Mouse (Mus musculus) heart, adult 18-20 months (tissue): ENCODE data around the gene Olfr1232. TPM values are rescaled to one million over a fixed set of nuclear protein-coding genes. Genes with fewer than 3 reads are reported as not detected.

Experiments used
- DNase-seq, 2 experiments: peaks; one replicate each; pipeline ENCODE4 v3.0.0; 2021 to 2022; ENCODE audit warnings: mixed read lengths in 1 of 2
- long read RNA-seq, 2 experiments: library from polyadenylated mRNA; stranded (forward); transcript quantifications; one replicate each; pipeline ENCODE4 v2.0.0; 2021
- total RNA-seq, 2 experiments: library from RNA; stranded (reverse); gene quantifications; 2 replicates each; pipeline ENCODE4 v1.2.3; 2021

The Olfr1232 gene
- not detected for total RNA-seq
- long read RNA-seq, experiment 1: 0 reads
- long read RNA-seq, experiment 2: 0 reads

DNA sequence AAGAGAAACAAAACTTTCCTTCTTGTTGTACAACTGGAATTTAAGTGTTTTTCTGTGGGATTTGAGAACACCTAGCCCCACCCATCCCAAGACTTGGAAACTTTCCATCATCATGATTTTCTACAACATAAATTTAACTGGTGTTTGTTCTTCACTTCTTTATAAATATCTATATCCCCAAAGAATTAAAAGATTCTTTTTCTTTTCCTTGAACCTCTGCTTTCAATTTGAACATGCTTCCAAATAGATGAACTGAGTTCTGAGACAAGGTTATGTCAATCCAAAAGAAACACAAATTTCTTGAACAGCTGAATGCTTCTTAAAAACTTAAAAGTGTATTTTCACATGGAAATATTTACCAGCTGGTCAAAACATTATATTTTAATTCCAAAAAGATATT lies at the start of gene Olfr1232:
Gene Olfr1232, minus strand, starts transcription at position 101 of the 400 bp plus-strand sequence.
- no peak for DNase-seq

DNA sequence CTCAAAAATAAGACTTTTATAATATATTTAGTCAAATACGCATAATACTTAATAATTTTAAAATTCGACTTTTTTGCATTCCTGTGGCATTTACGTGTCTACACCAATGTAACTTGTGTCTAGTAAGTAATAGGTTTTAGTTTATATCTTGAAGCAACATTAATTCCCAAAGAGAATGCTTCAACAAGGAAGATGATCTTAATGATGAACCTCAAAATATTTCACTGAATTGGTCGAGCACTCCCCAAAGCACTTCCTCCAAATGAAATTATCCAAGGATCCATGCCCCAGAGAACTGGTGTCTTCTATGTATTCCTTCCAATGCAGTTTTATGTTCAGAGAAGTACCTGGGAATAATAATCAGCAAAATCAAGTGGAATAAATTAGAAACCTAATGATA lies 35.3 kb upstream of the Olfr1232 start, which contains the start of gene Olfr1234:
Gene Olfr1234, minus strand, starts transcription at position 101 of the 400 bp plus-strand sequence.
- no peak for DNase-seq

DNA sequence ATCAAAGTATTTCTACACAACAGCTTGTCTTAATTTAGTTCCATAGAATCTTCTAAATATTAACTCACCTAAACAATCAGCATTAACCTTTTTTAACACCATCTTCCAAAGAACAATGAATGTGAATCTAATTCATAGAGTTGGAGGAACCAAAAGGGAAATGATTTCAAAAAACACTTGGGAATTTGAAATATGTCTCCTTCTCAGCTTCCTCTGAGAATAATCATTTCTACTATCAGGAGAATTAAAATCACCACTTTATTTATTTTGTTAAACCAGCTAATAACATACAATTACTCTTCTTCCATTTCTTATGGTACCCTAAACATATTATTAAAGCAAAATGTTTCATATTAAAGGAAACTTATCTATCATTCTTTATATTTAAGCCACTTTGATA lies 12.8 kb upstream of the Olfr1232 start, which contains the start of gene Olfr1233:
Gene Olfr1233, minus strand, starts transcription at position 101 of the 400 bp plus-strand sequence.
- no peak for DNase-seq

DNA sequence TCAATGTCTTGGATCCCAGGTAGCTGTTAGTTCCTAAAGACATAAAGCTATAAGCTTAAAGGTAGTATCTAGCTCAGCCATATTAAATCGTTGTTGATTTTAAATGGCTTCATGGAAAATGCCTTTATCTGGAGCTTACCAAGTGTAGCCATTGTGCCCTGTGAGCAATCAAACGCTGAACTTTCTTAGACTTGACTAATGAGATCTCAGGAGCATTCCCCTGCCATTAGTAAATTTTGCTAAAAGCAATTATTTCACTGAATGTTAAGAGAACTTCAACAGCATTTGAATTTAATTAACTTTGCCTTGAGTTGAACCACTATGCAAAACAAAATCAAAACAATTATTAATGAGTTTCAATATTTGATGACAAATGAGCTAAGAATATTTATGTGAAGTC lies 22.5 kb downstream of the Olfr1232 start, which contains the start of gene Olfr1231:
Gene Olfr1231, minus strand, starts transcription at position 101 of the 400 bp plus-strand sequence.
- DNase-seq: no peak

DNA sequence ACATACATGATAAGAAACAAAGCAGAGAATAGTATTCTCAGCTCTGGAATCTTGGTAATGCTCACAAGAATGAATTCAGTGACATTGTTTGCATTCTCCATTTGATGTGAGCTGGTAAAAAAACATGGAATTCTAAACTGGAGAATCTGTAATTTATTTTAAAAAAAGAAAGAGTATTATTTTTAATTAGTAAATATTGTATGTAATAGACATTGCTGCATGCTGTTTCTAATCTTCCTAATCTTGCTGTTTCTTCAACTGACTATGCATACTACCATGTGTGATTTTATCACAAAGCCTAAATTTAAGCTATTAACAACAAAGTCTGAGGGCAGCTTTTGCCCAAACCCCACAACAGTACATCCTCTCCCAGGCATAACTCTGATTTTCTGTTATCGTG lies 32.3 kb downstream of the Olfr1232 start, which contains the start of gene Olfr1230:
Gene Olfr1230, minus strand, starts transcription at position 101 of the 400 bp plus-strand sequence.
- no peak for DNase-seq

DNA sequence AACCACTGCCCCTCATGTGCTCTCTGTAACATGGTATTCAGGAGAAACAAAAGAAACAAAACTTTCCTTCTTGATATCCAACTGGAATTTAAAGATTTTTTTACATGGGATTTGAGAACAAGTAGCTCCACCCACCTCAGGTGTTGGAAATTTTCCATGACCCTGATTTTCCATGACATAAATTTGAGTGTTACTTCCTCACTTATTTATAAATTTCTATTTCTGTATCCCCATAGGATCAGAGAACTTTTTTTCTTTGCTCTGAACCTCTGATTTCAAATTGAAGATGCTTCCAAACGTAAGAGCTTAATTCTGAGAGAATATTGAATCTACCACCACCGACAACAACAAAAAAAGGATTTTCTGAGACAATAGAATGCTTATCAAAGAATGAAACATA lies 41.6 kb downstream of the Olfr1232 start, which contains the start of gene Olfr1229:
Gene Olfr1229, minus strand, starts transcription at position 101 of the 400 bp plus-strand sequence.
- DNase-seq: no peak

Other genes starting within 250 kb of the Olfr1232 start
- gene Olfr1219, start 246.2 kb downstream of the Olfr1232 start, total RNA-seq: not detected
- not detected for gene Olfr1220, start 222.8 kb downstream of the Olfr1232 start, total RNA-seq
- gene Olfr1221, start 212.4 kb downstream of the Olfr1232 start, total RNA-seq: not detected
- not detected for gene Olfr1222, start 196.6 kb downstream of the Olfr1232 start, total RNA-seq
- gene Olfr1223, start 178.1 kb downstream of the Olfr1232 start, total RNA-seq: not detected
- gene Olfr1224-ps1, start 165.6 kb downstream of the Olfr1232 start, total RNA-seq: not detected
- gene Olfr1225, start 155.0 kb downstream of the Olfr1232 start, total RNA-seq: not detected
- not detected for gene Olfr1226, start 129.6 kb downstream of the Olfr1232 start, total RNA-seq
- not detected for gene Olfr1228, start 75.6 kb downstream of the Olfr1232 start, total RNA-seq
- not detected for gene Olfr1229, start 41.7 kb downstream of the Olfr1232 start, total RNA-seq
- gene Olfr1230, start 32.4 kb downstream of the Olfr1232 start, total RNA-seq: not detected
- not detected for gene Olfr1231, start 22.6 kb downstream of the Olfr1232 start, total RNA-seq
- gene Olfr1233, start 12.7 kb upstream of the Olfr1232 start, total RNA-seq: not detected
- gene Olfr1234, start 35.2 kb upstream of the Olfr1232 start, total RNA-seq: not detected
- gene Olfr1238, start 80.0 kb upstream of the Olfr1232 start, total RNA-seq: not detected
- not detected for gene Olfr1239, start 90.7 kb upstream of the Olfr1232 start, total RNA-seq
- gene Olfr1240, start 113.3 kb upstream of the Olfr1232 start, total RNA-seq: not detected
- gene Olfr1241, start 157.5 kb upstream of the Olfr1232 start, total RNA-seq: not detected
- gene Olfr1242, start 168.7 kb upstream of the Olfr1232 start, total RNA-seq: not detected
- not detected for gene Olfr1243, start 201.8 kb upstream of the Olfr1232 start, total RNA-seq
- gene Olfr1245, start 248.8 kb upstream of the Olfr1232 start, total RNA-seq: not detected